Mouse (Mus musculus) ovary, adult 18-20 months (tissue): ENCODE data around the gene Capza3.

Source experiments
- DNase-seq: peaks from one replicate; pipeline ENCODE4 v3.0.0; 2022; ENCODE audit warnings: low spot score, mixed read lengths

Gene Capza3

GRCm38 (mm10) chr6:140040952-140041351 lies at the start of gene Capza3:
Capza3 (plus strand) TSS chr6:140041252.
- DNase-seq, result no peak

- no peak for DNase-seq
Observed at GRCm38 (mm10) chr6:140005181-140005580, 35.9 kb upstream of the Capza3 start.

- no peak for DNase-seq
Observed at GRCm38 (mm10) chr6:140024404-140024803, 16.6 kb upstream of the Capza3 start.

- DNase-seq, result no peak
Observed at GRCm38 (mm10) chr6:140041357-140041756, 305 bp downstream of the Capza3 start, which contains the start of gene Plcz1. Plcz1 (minus strand) TSS chr6:140041457.

- DNase-seq, result no peak
Observed at GRCm38 (mm10) chr6:140051476-140051875, 10.4 kb downstream of the Capza3 start.

- no peak for DNase-seq
Observed at GRCm38 (mm10) chr6:140054271-140054928, 13.3 kb downstream of the Capza3 start.

GRCm38 (mm10) chr6:140069177-140069576 lies 28.1 kb downstream of the Capza3 start:
- no peak for DNase-seq

GRCm38 (mm10) chr6:140080933-140081332 lies 39.9 kb downstream of the Capza3 start:
- DNase-seq, result no peak

- no peak for DNase-seq
Observed at GRCm38 (mm10) chr6:140081739-140082138, 40.7 kb downstream of the Capza3 start.

GRCm38 (mm10) chr6:140089855-140090254 lies 48.8 kb downstream of the Capza3 start:
- no peak for DNase-seq
